Mouse (Mus musculus) liver, adult 2 months (tissue): ENCODE measurements around the gene Nup210. TPM values are rescaled to one million over a fixed set of nuclear protein-coding genes. Genes with fewer than 3 reads are reported as not detected.

Experiments used
- DNase-seq: peaks from one replicate; pipeline ENCODE4 v3.0.0-alpha.2; 2011; ENCODE audit warnings: low read depth, low spot score; ENCODE audit errors: extremely low read depth
- H3K27ac ChIP-seq: fragments of 200-500 bp; replicated peaks from 2 replicates; pipeline ENCODE4 v1.5.1; 2012; ENCODE audit warnings: low read depth, mild to moderate bottlenecking, control low read depth, inconsistent platforms, low read length; ENCODE audit not compliant: insufficient read depth
- H3K27me3 ChIP-seq: fragments of 200-500 bp; 2 replicates; pipeline ENCODE4 v1.6.1; 2012; ENCODE audit warnings: mild to moderate bottlenecking, moderate library complexity, low read length, inconsistent platforms; ENCODE audit not compliant: control insufficient read depth, insufficient read depth
- H3K36me3 ChIP-seq: fragments of 200-500 bp; 2 replicates; pipeline ENCODE4 v1.6.1; 2012; ENCODE audit warnings: low read length, inconsistent platforms; ENCODE audit not compliant: control insufficient read depth, insufficient read depth
- H3K4me1 ChIP-seq: fragments of 200-500 bp; 2 replicates; pipeline ENCODE4 v1.6.1; 2011; ENCODE audit warnings: low read length; ENCODE audit not compliant: control insufficient read depth, insufficient read depth
- H3K4me3 ChIP-seq: fragments of 200-500 bp; 2 replicates; pipeline ENCODE4 v1.5.1; 2011; ENCODE audit warnings: low read depth, mild to moderate bottlenecking, control low read depth, low read length, moderate library complexity; ENCODE audit not compliant: insufficient read depth
- H3K79me2 ChIP-seq: fragments of 200-500 bp; 2 replicates; pipeline ENCODE4 v1.6.1; 2012; ENCODE audit warnings: inconsistent platforms, mild to moderate bottlenecking, low read length, moderate library complexity; ENCODE audit not compliant: control insufficient read depth, insufficient read depth
- H3K9ac ChIP-seq: fragments of 200-500 bp; 2 replicates; pipeline ENCODE4 v1.6.1; 2012; ENCODE audit warnings: low read depth, mild to moderate bottlenecking, control low read depth, inconsistent platforms, low read length
- CTCF ChIP-seq: fragments of 200-500 bp; IDR thresholded peaks from 2 replicates; pipeline ENCODE4 v1.5.1; 2011; ENCODE audit warnings: low read depth, low read length, control low read depth
- POLR2A ChIP-seq: fragments of 200-500 bp; IDR thresholded peaks from 2 replicates; pipeline ENCODE4 v1.6.1; 2011; ENCODE audit warnings: low read length, control low read depth; ENCODE audit not compliant: insufficient read depth; ENCODE audit errors: extremely low read depth
- WGBS: fragments of 180-500 bp; shearing (Covaris S2); methylation state at CpG from one replicate; pipeline ENCODE4 v1.1.7; 2018; 5-methylcytosine and 5-hydroxymethylcytosine counted together
- polyA plus RNA-seq: library from polyadenylated mRNA; depleted of rRNA; stranded (reverse); fragments of >200 nt; gene quantifications from 2 replicates; pipeline ENCODE4 v1.2.3, GENCODE M21; 2012
- total RNA-seq: library from RNA; depleted of rRNA; stranded (reverse); fragments of >200 nt; gene quantifications from 2 replicates; pipeline ENCODE4 v1.2.3, GENCODE M21; 2014

The Nup210 gene
- total and polyA plus RNA-seq, 2 experiments = 13.8 to 14.9 TPM

- H3K9ac ChIP-seq = no peak overlapping the region
- TF ChIP-seq POLR2A = no peak
- no peak for TF ChIP-seq CTCF
- no peaks in the 10 kb centered on the region for H3K27me3 ChIP-seq
- WGBS = 80% methylated on average over 13 of the region's 13 CpGs
- no peak overlapping the region for H3K4me3 ChIP-seq
- no peak overlapping the region for H3K27ac ChIP-seq
- H3K36me3 ChIP-seq = no peaks in the 10 kb centered on the region
- peaks cover 8% of the 10 kb centered on the region; the same call in 1 of the 2 replicates for H3K79me2 ChIP-seq
- DNase-seq = no peak
- peaks cover 8% of the 10 kb centered on the region; the same call in 1 of the 2 replicates for H3K4me1 ChIP-seq
Measured at GRCm38 (mm10) chr6:91110323-91111020, 6.2 kb downstream of the Nup210 start.

GRCm38 (mm10) chr6:91109489-91109888 lies 7.1 kb downstream of the Nup210 start:
- Histone ChIP-seq H3K4me3 (no peak overlapping the region), H3K79me2 (peaks cover 8% of the 10 kb centered on the region; the same call in 1 of the 2 replicates), H3K27ac (no peak overlapping the region), H3K4me1 (peaks cover 16% of the 10 kb centered on the region), H3K9ac (no peak overlapping the region), H3K27me3 (no peaks in the 10 kb centered on the region), H3K36me3 (no peaks in the 10 kb centered on the region)
- DNase-seq = no peak
- TF ChIP-seq CTCF (no peak), POLR2A (no peak)

GRCm38 (mm10) chr6:91108917-91109450 lies 7.6 kb downstream of the Nup210 start:
- DNase-seq = no peak
- TF ChIP-seq POLR2A (no peak), CTCF (no peak)
- H3K9ac ChIP-seq = no peak overlapping the region
- no peaks in the 10 kb centered on the region for H3K36me3 ChIP-seq
- peaks cover 19% of the 10 kb centered on the region for H3K4me1 ChIP-seq
- 89% methylated on average over 2 of the region's 2 CpGs for WGBS
- no peak overlapping the region for H3K4me3 ChIP-seq
- no peak overlapping the region for H3K27ac ChIP-seq
- H3K27me3 ChIP-seq = no peaks in the 10 kb centered on the region
- H3K79me2 ChIP-seq = peaks cover 8% of the 10 kb centered on the region; the same call in 1 of the 2 replicates

GRCm38 (mm10) chr6:91108301-91108916 lies 8.2 kb downstream of the Nup210 start:
- Histone ChIP-seq H3K4me3 (no peak overlapping the region), H3K27ac (no peak overlapping the region), H3K36me3 (no peaks in the 10 kb centered on the region), H3K79me2 (peaks cover 8% of the 10 kb centered on the region; the same call in 1 of the 2 replicates), H3K9ac (no peak overlapping the region), H3K27me3 (no peaks in the 10 kb centered on the region), H3K4me1 (peaks cover 19% of the 10 kb centered on the region)
- TF ChIP-seq POLR2A = no peak
- TF ChIP-seq CTCF = no peak
- DNase-seq = no peak
- WGBS = 90% methylated on average over 3 of the region's 3 CpGs

DNA sequence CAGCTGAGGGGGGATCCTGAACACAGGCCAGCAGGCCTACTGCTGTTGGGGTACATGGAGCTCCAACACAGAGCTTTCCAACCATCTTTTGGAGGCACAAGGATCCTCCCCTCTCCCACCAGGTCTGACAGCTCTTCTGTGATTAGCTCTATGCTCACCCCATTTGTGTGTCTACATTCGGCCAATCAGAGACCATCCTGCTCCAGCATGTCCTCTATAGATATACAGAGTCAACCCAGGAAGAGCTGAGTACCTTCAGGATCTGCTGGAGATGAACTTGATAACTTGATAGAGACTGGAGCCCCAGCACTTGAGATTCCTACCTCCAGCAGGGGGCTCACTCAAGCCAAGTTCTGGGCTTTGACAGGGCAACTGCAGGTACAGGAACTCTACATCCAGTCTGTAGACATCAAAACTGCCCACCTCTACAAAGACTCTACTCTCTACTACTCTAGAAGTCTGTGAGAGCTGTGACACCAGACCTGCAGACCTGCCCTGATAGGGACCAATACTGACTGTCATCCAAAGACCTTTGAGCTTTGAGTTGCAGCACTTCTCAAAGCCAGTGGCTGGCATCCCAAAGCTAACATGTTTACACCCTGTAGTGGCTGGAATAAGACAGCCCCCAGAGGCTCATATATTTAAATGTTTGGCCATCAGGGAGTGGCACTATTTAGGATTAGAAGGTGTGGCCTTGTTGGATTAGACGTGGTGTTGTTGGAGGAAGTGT lies 11.1 kb downstream of the Nup210 start:
- 45% methylated on average over 2 of the region's 2 CpGs for WGBS
- H3K27me3 ChIP-seq = no peaks in the 10 kb centered on the region
- H3K79me2 ChIP-seq = peaks cover 8% of the 10 kb centered on the region; the same call in 1 of the 2 replicates
- no peaks in the 10 kb centered on the region for H3K36me3 ChIP-seq
- peaks cover 18% of the 10 kb centered on the region for H3K4me1 ChIP-seq
- TF ChIP-seq POLR2A (no peak), CTCF (no peak)
- no peak overlapping the region for H3K9ac ChIP-seq
- peak overlapping the region; percentile 62 for H3K27ac ChIP-seq
- peak; percentile 90 for DNase-seq
- no peak overlapping the region for H3K4me3 ChIP-seq
